Mouse (Mus musculus): Measurements from ENCODE around the gene Gprin3. TPM values are rescaled to one million over a fixed set of nuclear protein-coding genes. Genes with fewer than 3 reads are reported as not detected.

The Gprin3 gene
- 0.31 TPM for polyA plus RNA-seq (2014; fragmentation: Illumina TruSeq; extraction: RNeasy Lipid Tissue Mini Kit (QIAGEN cat#74804); ENCODE audit: low read depth, low replicate concordance)

GRCm38 (mm10) chr6:59425824-59426533 lies at the start of gene Gprin3:
Gene Gprin3, minus strand, starts transcription at chr6:59426294.

Other genes with a start within 250 kb of the Gprin3 start
- 11.7 TPM for gene Tigd2, start 217.4 kb downstream of the Gprin3 start, polyA plus RNA-seq (2014; fragmentation: Illumina TruSeq; extraction: RNeasy Lipid Tissue Mini Kit (QIAGEN cat#74804); ENCODE audit: low read depth, low replicate concordance)